Mouse (Mus musculus): ENCODE results near the gene Fez2. TPM values are rescaled to one million over a fixed set of nuclear protein-coding genes. Genes with fewer than 3 reads are reported as not detected.
A peak's percentile ranks its signal among the peaks of the same experiment; 100 is the strongest.

Gene Fez2
- polyA plus RNA-seq, 1 experiment from 2014 or later: 44.8 TPM

DNA sequence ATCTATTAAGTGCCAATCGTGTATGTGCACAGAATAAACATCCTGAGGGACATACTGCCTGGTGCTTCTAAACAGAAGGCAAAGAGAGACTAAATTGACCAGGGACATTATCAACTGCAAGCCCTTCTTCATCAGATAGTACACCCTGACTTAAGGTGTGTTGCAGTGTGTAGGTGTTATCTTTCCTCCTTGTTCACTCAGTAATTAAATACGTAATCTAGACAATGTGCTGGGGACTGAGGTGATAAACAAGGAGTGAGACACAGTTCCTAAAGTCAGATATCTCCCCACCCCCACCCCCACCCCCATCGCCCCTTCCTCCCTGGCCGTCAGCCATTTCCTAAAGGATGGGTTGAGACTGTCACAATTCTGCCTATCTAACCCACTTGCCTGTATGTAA lies 90.8 kb downstream of the Fez2 start:
- Histone ChIP-seq H3K27ac (no peak overlapping the region), H3K4me2 (replicated peaks) (no peak overlapping the region), H3K4me1 (peaks cover 3% of the 10 kb centered on the region; the same call in 1 of the 2 replicates), H3K9me3 (replicated peaks) (no peaks in the 10 kb centered on the region), H3K27me3 (no peaks in the 10 kb centered on the region), H3K9ac (no peak overlapping the region), H3K4me3 (no peak overlapping the region), H3K36me3 (no peaks in the 10 kb centered on the region)
- no peak for ATAC-seq (ENCODE audit: low FRiP score)
- WGBS: 86% methylated on average over 4 of the region's 4 CpGs

DNA sequence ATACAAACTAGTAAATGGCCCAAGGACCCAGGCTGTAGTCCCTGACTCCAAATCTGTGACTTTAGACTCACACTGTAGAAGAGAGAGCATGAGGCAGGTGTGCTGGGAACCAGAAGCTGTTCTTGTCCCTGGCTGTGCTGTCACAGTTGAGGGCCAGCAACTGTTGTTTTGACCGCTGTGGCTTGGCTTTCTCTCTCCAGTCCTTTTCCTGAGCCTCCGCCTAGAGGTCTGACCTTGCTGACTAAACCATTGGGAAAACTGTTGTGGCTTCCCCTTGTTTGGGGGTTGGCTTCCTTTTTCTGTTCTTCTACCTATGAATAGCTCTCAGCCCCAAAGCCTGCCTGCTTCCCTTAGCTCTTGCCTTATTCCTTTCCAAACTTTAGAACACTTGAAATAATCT lies 91.6 kb downstream of the Fez2 start:
- no peak overlapping the region for H3K27ac ChIP-seq
- WGBS: 72% methylated on average over 2 of the region's 2 CpGs
- no peak overlapping the region for H3K9ac ChIP-seq
- no peak overlapping the region for H3K4me3 ChIP-seq
- peaks cover 3% of the 10 kb centered on the region; the same call in 1 of the 2 replicates for H3K4me1 ChIP-seq
- H3K27me3 ChIP-seq: no peaks in the 10 kb centered on the region
- ATAC-seq (ENCODE audit: low FRiP score): 0 out of 2 replicates have a peak, but pooled peaks have one; percentile 19
- no peak overlapping the region for H3K4me2 ChIP-seq (replicated peaks)
- no peaks in the 10 kb centered on the region for H3K36me3 ChIP-seq
- no peaks in the 10 kb centered on the region for H3K9me3 ChIP-seq (replicated peaks)

DNA sequence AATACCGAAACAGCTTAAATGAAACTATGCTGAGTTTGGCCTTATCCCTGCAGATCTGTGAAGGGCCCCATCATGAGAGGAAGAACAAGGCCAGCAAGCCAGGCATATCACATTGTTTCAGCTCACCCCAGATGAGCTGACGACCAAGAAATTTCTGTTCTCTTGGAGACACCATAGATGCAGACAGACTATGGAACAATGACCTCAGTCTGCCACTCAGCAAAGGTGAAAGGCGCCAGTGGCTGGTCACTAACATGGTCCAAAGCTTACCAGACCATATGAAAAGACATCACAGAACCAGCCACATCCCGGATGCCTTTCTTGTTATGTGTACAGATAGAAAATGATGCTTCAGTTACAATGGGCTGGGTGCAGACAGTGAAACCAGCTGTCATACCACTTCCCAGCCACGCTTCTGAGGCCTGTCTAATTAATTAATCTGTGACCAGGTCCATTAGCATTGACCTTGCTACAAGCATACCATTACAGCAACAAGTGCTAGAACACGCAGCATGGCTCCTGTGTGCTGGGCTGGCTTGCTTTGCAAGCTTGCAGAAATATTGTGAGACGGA lies 92.1 kb downstream of the Fez2 start:
- H3K4me3 ChIP-seq: no peak overlapping the region
- no peak overlapping the region for H3K27ac ChIP-seq
- H3K27me3 ChIP-seq: no peaks in the 10 kb centered on the region
- no peak overlapping the region for H3K4me2 ChIP-seq (replicated peaks)
- 0 out of 2 replicates have a peak, but pooled peaks have one; percentile 46 for ATAC-seq (ENCODE audit: low FRiP score)
- peaks cover 3% of the 10 kb centered on the region; the same call in 1 of the 2 replicates for H3K4me1 ChIP-seq
- WGBS: 60% methylated on average over 7 of the region's 7 CpGs
- no peaks in the 10 kb centered on the region for H3K9me3 ChIP-seq (replicated peaks)
- no peaks in the 10 kb centered on the region for H3K36me3 ChIP-seq
- no peak overlapping the region for H3K9ac ChIP-seq

DNA sequence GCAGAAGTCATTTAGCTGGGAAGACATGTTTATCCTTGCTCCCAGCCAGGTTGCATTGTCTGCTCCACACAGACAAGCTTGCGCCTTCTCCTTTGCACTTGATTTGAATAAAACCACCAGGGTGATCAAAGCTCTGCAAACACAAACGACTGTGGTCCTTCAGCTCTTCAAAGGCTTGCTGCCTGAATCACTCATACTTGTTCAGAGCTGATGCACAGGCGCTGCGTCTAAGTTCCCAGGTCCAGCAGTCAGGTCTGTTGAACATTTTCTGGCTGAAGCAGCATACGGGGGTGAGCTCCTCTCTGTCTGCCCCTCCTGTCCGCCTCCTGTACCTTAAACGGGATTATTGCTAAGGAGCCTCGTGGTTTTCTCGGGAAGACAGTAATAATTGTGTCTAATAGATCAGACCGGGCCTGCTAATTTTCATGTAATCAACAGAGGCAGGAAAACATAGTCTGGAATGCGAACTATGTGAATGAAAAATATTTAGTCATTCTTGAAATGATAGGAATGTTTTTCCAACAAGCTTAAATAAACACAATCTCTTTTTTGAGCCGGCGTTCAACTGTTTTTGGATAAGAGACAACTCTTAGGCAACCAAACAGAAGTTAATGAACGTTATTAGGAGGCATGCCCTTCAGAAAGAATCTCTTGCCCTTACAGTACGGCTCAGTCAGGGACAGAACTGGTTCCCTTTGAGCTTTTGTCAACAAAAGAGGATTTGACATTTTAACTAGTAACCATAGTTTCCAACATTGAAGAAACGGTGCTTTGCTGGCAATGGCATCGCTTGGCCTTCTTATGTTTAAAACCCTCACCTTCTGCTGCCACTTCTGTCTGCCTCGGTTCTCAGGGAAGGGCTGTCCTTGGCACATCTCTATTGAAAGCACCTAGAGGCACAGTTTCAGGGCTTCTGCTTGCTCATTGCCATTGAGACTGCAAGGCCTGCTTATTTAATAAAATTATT lies 95.3 kb downstream of the Fez2 start:
- no peaks in the 10 kb centered on the region for H3K36me3 ChIP-seq
- no peak overlapping the region for H3K4me2 ChIP-seq (replicated peaks)
- no peak overlapping the region for H3K4me3 ChIP-seq
- H3K4me1 ChIP-seq: peaks cover 3% of the 10 kb centered on the region; the same call in 1 of the 2 replicates
- H3K9me3 ChIP-seq (replicated peaks): no peaks in the 10 kb centered on the region
- WGBS: 57% methylated on average over 18 of the region's 18 CpGs
- no peaks in the 10 kb centered on the region for H3K27me3 ChIP-seq
- H3K9ac ChIP-seq: no peak overlapping the region
- ATAC-seq (ENCODE audit: low FRiP score): no peak
- no peak overlapping the region for H3K27ac ChIP-seq

DNA sequence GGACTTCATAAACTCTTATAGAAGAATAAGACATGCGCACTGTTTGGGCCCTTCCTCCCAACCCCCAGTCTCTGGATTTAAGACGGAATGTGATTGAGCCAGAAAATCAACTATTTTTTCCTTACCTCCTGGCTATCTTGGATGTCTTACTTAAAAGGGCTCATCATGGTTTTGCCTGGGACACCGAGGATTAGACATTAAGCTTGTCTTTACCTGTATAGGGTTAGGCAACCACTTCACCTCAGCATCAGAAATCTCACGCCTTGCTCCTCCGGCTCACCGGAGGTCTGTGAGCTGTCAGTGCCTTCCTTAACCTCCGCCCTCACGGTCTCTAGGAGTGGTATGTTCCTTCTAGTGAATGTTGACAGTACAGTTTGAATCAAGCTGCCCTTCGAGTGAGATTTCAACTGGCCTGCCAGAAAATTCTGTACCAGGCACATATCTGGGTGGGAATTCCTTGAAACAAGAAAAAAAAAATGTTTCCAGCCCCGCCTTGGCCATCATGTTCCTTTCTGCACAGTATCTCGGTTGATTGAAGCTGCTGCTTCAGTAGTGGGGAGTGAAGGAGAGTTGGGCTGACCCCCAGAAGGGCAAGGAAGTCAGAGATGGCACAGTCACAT lies 96.6 kb downstream of the Fez2 start:
- H3K36me3 ChIP-seq: no peaks in the 10 kb centered on the region
- H3K4me2 ChIP-seq (replicated peaks): no peak overlapping the region
- no peak overlapping the region for H3K4me3 ChIP-seq
- no peaks in the 10 kb centered on the region for H3K27me3 ChIP-seq
- peaks cover 3% of the 10 kb centered on the region; the same call in 1 of the 2 replicates for H3K4me1 ChIP-seq
- H3K9me3 ChIP-seq (replicated peaks): no peaks in the 10 kb centered on the region
- no peak for ATAC-seq (ENCODE audit: low FRiP score)
- WGBS: 84% methylated on average over 11 of the region's 11 CpGs
- no peak overlapping the region for H3K9ac ChIP-seq
- H3K27ac ChIP-seq: no peak overlapping the region

Other genes starting within 250 kb of the Fez2 start
- gene Crim1, start 217.9 kb downstream of the Fez2 start, polyA plus RNA-seq (2016; fragmentation: Nextera tagmentation; extraction: Ambion mirVana): 11.0 and 12.7 TPM in 2 replicates
- 15.9 and 17.8 TPM in 2 replicates for gene Vit, start 89.9 kb upstream of the Fez2 start, polyA plus RNA-seq (2016; fragmentation: Nextera tagmentation; extraction: Ambion mirVana)